Mouse (Mus musculus) 3T3-L1 (cell line): ENCODE measurements around the gene Tex35.
A peak's percentile ranks its signal among the peaks of the same experiment; 100 is the strongest.

Source experiments
- DNase-seq: peaks from one replicate; pipeline ENCODE4 v3.0.0-alpha.2; 2015; ENCODE audit warnings: low read depth, low spot score

Gene Tex35

GRCm38 (mm10) chr1:157081999-157082398 is 26.5 kb downstream of the Tex35 start:
- peak; percentile 25 for DNase-seq

DNA sequence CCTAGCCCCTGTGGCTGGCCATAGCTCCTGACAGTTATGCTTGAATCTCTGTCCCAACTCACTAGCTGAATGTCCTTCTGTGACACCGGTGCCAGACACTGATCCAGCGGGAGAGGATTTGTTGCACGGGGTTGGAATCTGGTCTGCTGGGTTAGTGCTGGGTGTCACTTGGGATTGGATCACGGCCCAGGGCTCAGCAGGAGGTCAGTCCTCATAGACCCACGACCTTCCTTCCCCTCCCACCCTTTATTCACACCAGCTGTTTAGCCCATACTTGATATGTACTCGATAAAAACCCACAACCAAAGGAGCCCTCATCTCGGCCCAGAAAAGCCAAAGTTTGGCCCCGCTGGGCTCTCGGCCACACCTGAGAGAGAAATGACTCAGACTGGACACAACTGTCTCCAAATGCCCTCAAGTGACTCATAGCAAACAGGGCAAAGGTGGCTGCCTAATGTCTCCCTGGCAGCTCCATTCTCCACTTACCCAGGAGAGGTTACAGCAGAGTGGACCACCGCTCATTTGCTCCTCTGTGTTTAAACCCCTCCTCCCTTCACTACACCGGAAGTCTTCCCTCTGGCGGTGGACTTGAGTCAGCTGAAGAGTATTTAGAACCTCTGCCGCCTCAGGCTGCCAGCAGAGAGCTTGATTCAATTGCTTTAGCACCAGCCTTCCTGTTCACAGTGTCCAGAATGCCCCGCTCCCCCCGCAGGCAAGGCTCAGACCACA is 27.2 kb downstream of the Tex35 start:
- DNase-seq, result peak; percentile 72

GRCm38 (mm10) chr1:157080071-157080470 is 28.4 kb downstream of the Tex35 start:
- DNase-seq, result no peak

DNA sequence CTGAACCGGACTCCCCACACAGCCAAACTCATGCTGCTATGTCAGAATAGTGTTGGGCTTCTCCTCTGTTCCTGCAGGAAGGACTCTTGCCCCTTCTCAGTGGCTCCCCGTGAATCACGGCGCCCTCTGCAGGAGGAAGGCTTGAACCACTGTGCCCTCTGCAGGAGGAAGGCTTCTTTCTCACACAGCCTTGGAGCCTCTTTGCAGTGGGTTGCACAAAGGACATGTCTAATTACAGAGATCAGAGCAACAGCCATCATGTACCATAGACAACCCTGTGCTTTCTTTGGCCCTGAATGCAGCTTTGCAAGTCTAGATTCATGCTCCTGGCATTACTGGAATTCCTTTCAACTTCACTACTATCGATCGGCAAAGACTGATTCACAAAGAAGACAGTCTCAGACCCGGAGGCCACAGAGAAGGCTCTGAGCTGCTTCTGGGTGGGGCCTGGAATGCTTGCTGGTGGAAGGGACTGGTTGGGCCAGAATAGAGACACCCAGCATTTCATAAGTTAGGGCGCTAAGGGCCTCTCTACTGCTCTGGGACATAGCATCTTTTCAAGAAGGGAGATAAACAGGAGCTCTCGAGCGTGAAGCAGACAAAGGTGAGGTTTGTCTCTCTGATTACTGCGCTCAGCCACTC is 29.0 kb downstream of the Tex35 start:
- DNase-seq, result peak; percentile 82

GRCm38 (mm10) chr1:157076781-157077705 is 31.4 kb downstream of the Tex35 start:
- DNase-seq, result peak; percentile 69

GRCm38 (mm10) chr1:157076257-157076656 is 32.2 kb downstream of the Tex35 start:
- DNase-seq, result peak; percentile 81

DNA sequence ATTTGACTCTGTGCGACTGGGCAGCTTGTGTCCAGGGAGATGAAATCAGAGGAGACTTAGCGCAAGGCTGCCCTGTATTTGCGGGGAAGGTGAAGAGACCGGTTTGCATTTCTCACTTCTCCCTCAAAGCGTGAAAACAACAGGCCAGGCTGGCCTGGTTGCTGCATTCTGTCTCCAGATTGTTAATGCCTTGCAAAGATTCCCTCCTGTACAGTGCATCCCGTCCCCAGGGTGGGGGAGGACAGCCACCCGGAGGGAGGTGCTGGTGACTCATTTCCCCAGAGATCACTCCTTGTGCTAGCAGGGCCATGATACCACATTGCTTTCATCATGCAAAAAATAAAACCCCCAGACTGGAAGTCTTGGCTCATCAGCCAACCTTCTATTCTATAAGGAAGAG is 33.5 kb downstream of the Tex35 start:
- DNase-seq, result peak; percentile 86

- peak; percentile 77 for DNase-seq
These were observed 34.1 kb downstream of the Tex35 start for GRCm38 (mm10) chr1:157074371-157074770.

- peak; percentile 27 for DNase-seq
These were observed 34.9 kb downstream of the Tex35 start for GRCm38 (mm10) chr1:157073592-157073991.

DNA sequence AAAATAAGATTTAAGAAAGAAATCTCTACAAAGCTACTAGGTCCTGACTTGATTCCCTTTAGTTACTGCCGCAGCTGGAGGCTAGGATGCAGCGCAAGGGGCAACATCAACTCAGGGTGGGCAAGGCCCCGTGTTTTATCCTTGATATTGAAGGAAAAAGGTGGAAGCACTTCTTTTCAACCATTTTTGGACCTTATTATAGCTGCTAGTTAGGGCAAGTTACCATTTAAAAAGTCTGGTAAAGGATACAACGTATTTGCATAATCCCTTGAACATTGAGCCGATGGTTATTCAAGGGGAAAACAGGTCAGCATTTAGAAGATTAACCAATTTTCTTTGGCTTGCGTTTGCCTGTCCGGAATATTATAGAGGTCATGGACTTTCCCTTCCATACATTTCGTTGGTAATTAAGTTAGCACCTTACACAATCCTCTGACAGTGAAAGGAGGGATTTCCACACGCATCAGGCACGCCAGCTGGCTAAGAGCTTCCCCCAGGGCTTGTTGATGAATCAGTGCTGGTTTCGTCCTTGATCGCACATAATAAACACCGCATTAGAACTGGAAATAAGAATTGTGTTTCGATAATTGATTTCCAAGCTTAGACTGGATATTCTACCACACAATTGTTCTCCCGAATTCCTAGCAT is 39.2 kb downstream of the Tex35 start:
- DNase-seq, result no peak

DNA sequence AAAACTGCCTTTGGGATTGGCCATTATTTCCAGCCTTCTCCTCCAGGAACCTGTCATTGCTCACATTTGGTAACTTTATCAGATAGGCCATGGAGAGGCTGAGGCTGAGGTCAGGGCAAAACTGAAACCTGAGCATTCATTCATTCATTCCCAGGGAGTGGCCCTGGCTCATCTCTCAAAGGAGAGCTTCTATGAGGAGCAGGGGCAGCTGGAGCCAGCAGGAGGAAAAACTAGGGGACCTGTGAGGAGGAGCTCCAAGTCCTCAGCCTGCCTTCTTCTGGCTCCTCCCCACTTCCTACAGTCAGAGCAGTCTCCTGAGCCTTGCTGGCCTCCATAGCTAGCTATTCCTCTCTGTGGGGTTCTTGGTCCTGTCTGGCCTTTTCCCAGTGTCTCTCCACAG is 40.2 kb downstream of the Tex35 start:
- DNase-seq, result no peak

DNA sequence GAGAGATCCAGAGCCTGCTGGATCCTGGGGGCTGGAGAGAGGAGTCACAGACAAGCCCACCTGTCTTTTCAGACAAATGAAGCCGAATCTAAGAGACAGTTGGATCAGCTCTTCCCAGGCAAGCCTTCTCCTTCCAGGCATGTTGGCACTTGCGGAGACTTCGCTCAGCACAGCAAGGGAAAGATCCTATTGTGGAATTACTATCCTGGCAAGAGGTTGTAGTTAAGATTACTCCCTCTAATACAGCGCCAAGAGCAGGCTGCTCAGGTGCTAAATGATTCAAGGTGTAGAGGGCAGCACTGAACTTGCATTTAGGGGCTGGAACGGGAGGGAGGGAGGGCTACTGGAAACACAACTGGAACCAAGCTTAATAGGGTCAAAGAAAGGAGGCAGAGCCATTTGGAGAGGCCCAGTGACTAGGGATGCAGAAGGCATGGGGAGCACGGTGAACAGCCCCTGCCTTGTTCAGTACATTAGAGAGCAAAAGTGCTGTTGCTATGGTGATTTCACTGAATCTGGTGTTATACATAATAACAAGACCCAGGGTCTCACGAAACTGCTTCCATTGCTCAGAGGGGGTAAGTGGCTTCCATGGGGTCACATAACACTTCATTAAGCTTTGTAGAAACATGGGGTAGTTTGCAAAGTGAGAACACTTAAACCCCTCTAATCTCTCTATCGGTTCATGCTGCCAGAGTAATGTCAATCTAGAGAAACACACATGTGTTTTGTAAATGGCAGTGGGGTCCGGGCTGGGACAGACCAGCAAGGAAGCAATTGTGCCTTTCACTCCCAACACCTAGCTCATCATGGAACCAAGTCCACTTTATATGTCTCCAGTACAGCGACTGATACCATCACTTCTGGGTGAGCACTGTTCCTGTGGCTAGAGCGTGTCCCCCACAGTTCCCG is 42.4 kb downstream of the Tex35 start:
- no peak for DNase-seq

- no peak for DNase-seq
These were observed 45.0 kb downstream of the Tex35 start for GRCm38 (mm10) chr1:157063318-157064115.

DNA sequence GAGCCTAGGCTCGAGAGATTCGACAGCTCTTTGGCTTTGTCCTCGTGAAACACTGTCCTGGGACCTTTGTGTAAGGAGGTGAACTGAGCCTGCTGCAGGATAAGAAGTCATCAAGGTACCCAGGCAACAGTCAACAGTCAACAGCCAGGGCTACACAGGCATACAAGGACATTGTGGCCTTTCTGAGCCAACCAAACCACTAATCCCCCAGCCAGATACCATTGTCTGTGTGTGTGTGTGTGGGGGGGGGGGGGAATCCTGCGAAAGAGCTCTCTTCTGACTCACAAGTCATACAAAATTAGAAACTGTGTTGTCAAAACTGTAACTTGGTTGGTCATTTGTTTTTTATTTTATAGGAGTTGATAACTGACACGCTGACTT is 46.0 kb downstream of the Tex35 start:
- DNase-seq, result no peak

GRCm38 (mm10) chr1:157061800-157062444 is 46.6 kb downstream of the Tex35 start:
- DNase-seq, result peak; percentile 83

DNA sequence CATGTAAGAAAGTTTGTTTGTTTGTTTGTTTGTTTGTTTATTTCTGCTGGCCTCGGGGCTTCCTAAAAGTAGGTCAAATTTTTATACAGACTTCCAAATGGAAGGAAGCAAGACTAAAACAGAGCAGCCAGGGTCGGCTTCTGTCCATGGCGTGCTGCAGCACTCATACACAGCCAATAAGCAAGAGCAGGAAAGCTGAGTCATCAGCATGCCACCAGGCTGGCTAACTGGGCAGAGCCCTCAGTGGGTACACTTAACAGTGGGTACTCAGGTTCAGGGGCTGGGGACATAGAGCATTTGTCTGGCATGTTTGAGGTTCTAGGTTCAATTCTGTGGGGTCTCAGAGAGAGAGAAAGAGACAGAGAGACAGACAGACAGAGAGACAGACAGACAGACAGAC is 47.3 kb downstream of the Tex35 start:
- peak; percentile 67 for DNase-seq

DNA sequence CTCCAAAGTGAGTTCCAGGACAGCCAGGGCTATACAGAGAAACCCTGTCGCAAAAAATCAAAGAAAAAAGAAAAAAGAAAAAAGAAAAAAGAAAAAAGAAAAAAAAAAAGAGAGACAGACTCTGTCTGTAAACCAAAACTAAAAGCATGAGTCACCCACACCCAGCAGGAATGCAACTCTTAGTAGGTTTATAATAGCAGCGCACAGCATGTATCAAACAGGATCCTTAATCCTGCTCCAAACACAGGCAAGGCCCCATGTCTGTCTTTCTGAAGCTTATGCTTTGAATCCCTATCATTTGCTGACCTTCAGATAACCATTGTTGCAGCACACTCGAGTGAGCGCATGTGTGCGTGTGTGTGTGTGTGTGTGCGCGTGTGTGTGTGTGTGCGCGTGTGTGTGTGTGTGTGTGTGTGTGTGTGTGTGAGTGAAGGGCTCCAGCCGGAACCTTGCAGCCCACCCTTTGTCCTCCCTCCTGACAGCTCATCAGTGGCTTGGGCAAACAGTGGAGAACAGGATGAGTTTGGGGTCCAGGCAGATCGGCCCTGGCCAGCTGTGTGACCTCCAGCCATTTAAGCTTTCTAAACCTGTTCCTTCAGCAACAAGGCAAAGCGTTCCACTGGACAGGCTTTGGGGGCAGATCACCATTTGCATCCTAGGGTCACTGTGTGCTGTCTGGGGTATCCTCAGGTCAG is 47.9 kb downstream of the Tex35 start:
- peak; percentile 62 for DNase-seq

GRCm38 (mm10) chr1:157055901-157056300 is 52.6 kb downstream of the Tex35 start:
- DNase-seq, result no peak
